Mouse (Mus musculus) urinary bladder, adult 2 months (tissue): ENCODE results near the gene Chrnd. TPM values are rescaled to one million over a fixed set of nuclear protein-coding genes. Genes with fewer than 3 reads are reported as not detected.

Experiments
- DNase-seq: peaks from one replicate; pipeline ENCODE4 v3.0.0; 2022; ENCODE audit warnings: low spot score
- polyA plus RNA-seq: library from polyadenylated mRNA; depleted of rRNA; stranded (reverse); fragments of >200 nt; gene quantifications from 2 replicates; pipeline ENCODE4 v1.2.3, GENCODE M21; 2012; rRNA removed

The Chrnd gene
- not detected in 2 replicates for polyA plus RNA-seq

DNA sequence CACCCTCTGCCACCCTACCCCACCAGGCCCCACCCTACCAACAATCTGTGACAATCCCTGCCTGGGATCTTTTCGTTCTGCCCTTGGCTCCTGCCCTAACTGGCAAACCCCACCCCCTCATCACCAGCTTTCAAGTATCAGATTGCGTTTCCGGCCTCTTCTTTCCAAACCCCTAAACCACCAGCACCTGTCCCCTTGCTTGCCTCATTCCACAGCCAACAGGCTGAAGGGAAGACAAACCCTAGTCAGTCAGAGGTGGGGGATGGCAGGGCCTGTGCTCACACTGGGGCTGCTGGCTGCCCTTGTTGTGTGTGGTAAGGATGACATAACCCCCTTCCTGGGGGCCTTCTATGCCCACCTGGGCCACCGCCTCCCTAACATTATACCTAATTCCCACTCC, at the start of gene Chrnd:
Gene Chrnd (plus strand): TSS at position 179 of the 400 bp plus-strand sequence.
- no peak for DNase-seq

DNA sequence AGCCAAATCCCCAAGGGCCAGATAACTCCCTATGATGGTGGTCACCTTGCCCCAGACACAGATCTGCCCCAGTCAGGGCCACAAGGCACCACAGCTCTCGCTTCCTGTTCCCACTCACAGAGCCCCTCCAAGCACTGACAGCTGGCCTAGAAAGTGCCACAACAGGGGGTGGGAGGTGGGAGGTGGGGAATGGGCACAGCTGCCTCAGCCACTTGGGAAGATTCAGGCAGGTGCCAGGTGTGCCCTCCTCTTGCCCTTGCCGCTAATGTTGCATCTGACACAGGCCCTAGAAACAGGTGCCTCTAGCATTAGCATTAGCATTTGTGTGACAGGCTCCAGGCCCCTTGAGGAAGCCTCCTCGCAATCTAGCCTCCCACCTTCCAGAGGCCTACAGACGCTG, 48.9 kb upstream of the Chrnd start:
- DNase-seq = no peak

DNA sequence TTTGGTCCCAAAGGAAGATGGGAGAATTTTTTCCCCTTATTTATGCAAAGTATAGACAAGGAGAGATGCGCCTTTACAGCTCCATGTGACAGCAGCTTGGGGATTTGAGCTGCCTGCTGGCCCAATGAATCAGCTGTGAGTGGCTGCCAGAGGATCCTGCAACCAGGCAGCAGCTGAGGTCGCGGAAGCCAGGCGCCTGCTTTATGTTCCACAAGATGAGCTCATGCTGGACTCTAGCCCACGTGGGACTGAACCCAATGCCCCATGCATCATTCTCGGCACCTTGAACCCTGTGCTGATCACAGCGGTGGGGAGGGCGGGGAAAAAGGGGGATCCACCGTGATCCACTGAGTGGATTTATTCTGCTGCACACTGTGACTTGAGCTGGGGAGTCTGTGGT, 48.0 kb upstream of the Chrnd start:
- no peak for DNase-seq

DNA sequence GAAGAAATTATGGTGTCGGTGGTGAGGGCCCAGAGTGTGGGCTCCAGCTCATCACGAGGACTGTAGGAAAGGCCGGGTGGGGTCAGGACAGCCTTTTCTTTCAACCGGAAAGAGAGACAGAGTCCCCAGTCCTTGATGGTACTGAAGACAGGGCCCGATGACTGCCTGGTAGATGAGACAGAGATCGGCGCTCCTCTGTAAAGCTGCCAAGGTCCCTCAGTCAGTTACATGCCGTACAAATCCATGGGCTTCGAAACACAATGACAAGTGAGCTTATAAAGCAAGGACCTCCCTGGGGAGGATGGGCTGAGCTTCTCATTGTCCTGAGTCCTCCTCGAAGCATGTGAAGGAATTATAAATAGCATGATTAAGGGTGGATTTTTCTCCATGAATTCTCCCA, 47.3 kb upstream of the Chrnd start:
- no peak for DNase-seq

DNA sequence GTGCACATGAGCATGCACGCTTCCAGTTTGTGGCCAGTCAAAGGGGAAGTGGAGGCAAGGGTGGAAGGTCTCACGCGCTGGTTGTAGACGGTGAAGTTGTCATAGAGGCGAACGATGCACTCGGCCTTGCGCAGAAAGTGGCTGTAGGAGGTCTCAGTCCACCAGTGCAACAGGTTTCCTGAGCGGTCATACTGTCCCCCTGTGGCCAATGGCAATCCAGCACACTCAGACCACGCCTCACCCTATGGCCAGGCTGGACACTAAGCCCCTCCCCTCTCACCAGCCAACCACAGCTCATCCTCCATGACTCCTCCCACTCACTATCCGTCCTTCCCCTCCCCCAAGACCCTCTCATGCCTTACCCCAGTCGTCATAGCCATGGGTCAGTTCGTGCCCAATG, 41.0 kb upstream of the Chrnd start:
- no peak for DNase-seq

DNA sequence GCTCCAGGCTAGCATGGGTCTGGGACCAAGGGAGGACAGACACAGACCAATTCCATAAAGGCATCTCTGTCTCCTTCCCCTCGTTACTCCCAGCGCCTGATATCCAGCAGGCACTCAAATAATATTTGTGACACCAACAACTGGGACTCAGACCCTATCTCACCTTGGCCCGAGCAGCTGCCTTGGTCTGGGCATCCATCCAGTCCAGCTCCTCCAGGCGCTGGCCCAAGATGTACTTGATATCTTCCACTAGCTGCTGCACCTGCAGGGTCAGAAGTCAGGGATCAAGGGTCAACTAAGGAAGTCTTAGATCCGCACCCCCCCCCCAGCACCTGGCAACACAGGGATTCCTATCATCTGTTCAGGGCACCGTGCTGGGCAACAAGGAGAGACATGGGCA, 39.1 kb upstream of the Chrnd start:
- no peak for DNase-seq

DNA sequence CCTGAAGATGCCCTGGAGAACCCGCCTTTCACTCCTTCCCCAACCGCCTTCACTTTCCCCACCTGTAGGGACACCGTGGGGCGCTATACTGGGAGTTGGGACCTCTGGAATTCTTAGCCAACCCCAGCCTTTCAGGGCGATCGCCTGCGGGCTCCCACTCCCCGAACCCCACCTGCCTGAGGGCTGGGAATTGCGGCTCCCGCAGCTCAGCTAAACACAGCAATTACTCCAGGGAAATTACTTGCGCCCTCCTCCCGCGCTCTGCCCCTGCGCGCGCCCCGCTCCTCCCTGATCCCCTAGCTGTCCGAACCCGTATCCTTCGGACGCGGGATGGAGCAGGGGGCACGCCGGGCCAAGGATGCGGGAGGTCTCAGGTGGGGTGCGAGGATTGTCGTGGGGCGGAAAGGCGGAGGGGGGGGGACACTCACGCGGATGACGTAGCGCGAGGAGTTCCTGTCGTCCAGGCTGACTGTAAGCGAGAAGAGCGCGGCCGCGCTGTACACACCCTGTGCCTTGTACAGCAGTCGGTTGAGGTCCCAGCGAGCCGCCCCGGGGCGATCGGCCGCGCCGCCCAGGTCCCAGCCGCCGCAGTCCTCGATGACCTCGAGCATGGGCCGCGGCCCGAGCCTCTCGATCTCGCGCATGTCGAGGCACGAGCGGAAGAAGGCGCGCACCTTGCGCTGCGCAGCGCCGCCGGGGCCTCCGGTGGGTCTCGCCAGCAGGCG, 36.5 kb upstream of the Chrnd start:
- DNase-seq = no peak

DNA sequence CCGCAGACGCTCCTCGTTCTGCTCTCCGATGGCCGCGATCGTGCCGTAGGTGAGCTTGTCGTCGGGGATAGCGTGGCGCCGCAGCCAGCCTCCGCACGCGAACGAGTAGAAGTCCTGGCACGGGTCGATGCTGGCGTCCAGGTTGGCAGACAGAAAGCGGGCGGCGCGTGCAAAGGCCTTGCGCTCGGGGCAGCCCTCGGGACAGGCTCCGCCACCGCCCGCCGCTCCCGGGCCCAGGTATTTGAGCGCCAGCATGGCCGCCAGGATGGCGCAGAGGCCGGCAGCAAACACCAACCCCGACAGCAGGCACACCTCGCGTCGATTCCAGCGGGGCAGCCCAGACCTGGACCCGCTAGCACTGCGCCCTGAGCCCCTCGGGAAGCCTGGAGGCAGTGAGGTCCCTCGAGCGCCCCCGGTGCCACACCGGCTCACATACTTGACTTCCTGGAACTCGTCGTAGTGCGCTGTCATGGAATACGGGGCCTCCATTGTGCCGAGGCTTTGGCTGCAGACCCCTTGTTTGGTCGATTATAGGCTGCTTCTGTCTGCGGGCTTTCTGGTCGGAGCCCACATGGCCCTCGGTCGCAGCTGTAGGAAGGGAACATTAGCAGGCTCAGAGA, 35.8 kb upstream of the Chrnd start:
- DNase-seq = no peak

DNA sequence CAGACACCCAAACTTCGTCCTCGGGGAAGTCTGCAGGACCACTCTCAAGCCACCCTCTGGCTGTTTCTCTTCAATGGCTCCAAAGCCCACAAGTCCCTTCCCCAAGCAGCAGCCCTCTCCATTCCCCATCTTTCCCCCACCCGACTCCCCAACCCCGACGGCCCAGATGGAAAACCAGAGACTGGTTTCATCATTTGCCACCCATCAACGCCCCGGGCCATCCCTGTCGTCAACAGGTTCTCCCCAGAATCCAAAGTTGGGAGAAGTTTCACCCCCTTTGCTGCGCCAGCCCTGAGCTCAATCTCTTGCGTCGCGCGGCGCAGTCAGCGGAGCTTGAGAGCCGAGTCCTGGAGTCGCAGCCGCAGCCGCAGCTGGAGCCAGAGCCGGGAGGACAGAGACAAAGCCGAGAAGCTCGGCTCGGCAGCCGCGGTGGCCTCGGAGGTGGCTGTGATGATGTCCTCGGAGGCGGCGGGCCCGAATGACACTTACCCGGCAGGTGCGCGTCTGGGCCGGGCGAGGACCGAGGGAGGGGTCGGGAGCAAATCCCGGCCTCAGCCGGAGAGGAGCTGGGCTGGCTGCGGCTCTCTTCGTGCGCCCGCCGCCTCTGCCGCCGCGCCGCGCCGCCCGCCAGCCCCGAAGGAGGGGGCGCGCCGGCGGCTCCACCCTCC, 34.7 kb upstream of the Chrnd start:
- DNase-seq = no peak

DNA sequence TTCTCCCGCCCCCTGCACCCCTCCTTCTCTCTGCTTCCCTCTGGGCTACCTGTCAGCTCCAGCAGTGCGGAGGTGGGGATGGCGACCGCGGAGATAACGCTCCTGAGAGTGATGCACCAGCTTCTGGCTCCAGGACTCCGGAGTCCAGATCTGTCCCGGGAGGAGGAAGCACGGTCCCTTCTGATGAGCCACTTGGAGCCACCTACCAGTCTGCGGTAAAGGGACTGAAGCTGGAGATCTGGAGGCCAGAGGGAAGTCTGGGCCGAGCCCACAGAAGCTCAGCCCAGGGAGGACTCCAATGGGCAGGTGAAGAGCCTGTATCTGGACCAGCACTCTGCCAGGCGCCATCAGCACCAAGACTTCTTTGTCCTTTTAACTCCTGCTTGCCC, 34.2 kb upstream of the Chrnd start, which contains the start of gene Ecel1:
Gene Ecel1 (minus strand): TSS at position 323 of the 389 bp plus-strand sequence.
- no peak for DNase-seq

DNA sequence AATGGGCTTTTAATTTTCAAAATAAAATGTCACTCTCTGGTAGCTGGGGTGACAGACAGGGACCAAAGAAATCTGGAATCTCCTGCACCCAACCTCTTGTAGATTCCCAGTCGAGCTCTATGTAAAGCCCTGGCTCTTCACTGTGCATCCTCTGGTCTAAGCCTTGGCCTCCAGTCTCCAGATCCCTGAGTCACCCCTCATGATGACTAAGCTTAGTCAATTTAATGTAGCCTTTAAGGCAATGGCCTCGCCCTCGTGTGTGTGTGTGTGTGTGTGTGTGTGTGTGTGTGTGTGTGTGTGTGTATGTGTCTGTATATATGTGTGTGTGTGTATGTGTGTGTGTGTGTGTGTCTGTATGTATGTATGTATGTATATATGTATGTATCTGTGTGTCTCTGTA, 31.0 kb upstream of the Chrnd start:
- DNase-seq = no peak

DNA sequence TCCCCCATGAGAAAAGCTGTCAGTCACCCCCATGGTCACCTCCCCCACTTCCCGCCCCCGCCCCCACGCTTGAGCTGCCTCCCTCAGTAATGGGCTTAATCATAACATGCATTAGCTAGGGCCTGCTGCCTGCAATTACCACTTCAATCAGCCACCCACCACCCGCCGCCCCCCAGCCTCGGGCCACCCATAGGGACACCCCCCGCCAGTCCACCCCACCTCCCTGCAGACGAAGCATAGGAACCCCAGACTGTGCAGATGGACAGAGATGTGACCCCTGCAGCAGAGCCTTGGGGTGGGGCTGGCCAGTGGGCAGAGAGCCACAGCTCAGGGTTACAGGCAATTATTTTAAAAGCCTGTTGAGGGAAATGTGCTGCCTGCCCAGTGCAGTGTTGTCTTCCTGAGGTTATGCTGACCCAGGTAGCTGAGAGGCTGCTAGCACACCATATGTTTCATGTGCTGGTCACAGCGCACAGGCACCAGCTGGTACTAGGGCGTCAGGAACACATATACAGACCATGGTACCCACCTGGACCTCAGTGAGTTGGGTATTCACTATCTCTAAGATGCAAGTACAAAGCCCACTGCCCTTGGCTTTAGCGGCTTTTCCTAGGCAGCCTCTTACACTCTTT, 26.1 kb upstream of the Chrnd start:
- DNase-seq = no peak

DNA sequence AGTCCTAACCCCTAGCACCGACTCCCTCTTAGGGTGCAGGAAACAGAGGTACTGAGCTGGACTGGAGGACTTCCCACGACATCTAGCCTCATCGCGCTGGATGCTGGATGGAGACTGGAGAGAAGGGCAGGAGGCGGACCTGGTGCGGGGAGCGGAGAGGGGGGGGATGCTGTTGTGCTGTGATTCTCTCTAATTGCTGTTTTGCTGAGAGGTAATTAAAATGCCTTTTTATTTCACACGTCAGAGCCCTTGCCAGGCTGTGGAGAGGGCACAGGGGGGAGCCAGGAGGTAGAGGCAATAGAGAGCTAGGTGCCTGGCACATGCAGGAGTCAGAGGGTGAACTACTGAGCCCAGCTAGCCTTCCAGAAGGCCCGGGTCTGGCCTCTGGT, 25.6 kb upstream of the Chrnd start:
- no peak for DNase-seq

DNA sequence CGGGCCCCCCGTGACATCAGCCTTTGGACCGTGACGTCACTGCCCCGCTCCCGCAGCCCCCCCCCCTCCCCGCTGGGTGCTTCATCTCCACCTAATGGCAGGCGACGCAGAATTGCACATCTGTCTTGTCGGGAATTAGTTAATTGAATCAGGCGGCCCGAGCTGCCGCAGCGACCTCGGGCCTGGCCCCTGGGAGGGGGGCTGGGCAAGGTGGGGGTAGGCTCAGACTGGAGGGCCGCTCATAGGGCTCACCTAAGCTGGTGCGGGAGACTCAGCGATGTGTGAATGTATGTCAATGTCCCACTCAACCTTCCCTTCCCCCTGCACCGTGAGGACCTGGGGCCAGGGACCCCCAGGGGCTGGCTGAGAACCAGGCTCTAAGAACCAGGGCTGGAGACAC, 19.9 kb upstream of the Chrnd start:
- DNase-seq = no peak

DNA sequence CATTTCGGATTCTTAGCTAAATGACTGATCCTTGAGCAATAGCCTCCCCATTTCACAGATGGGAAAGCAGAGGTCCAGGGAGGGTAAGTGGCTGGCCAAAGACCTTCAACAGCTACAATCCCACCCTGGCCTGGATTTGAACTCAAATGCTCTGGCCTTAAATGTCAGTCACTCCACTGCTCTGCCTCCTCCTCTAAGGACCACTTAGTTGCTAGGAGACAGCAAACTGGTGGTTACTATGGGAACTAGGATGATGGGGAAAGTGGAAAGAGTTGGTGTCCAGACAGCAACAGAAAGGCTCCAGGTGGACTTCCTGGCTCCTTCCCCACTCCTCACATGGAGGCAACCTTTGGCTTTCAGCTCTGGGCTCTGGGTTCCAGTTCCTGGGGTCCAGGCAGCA, 19.1 kb upstream of the Chrnd start:
- no peak for DNase-seq

DNA sequence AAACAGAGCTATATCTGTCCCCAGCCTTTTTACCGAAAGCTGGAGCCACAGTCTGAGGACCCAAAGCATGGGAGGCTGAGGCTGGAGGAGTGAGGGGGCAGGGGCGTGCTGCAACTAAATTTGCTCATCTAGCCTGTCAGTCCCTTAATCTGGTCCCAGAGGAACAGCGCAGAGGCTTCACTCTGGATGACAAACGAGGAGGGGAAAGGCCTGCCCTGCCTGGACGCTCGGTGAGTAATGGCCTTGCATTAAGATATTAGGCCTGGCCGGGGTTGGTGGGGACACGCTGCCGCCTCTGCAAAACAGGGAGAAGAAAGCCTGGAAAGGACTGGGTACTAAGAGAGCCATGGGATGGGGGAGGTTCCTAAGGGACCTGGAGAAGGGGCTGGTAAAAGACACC, 18.1 kb upstream of the Chrnd start:
- DNase-seq = no peak

DNA sequence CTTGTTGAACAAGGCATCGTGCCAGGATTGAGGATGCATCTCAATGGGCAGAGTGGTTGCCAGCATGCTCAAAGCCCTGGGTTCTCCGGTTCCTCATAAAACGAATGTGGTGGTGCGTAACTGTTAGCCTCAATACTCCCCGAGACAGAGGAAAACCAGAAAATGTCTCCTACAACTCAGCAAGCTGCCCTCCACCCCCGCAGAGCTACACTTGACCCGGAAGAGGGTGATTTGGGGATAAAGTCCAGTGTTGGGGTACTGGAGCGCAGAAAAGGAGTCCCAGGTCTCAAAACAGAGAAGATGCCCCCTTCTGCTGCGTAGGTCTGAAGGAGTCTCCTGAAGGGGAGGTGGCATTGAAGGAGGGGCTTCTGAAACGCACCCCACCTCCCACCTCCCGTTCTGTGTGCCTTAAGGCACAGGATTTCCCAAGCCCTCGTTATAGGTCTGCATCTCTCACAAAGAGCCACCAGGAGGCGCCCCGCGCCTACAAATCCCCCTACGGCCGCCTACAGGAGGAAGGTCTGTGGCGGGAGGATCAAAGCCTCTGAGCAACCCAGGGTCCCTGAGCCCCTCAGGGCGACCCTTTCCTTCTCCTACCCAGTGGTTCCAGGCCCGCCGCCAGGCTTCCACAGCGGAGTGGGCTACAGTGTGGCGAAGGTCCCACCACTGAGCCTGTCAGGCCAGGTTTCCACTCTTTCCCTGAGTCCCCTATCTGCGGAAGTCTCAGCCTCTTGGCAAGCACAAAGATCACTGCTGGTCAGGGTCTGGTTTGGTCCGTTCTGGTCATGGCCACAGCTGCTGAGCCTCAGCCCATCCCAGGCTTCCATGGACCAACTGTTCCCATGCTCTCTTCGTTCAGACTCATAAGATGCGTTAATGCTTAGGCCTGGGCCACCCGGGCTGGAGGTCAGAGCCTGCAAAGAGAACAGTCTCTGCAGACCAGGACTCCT, 16.1 kb upstream of the Chrnd start:
- DNase-seq = peak; percentile 42

DNA sequence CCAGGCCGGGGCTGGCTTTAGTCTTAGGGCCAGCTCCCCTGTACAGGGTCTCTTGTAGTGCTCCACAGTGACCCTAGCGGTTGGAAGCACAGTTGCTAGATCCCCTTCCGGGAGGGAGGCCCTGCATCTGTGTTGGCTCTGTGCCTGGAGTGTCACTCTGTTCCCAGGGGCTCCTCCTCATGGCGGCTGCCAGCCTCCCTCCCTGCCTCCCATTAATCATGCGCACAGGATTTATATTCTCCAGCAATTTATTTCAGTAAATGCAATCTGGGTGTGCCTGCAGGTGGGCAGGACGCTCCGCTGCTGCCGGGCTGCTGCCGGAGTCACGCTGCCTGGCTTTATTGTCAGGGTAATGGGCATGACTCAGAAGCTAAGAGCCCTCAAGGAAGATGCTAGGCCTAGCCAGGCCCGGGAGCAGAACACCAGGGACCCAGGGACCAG, 14.5 kb upstream of the Chrnd start:
- DNase-seq = no peak

DNA sequence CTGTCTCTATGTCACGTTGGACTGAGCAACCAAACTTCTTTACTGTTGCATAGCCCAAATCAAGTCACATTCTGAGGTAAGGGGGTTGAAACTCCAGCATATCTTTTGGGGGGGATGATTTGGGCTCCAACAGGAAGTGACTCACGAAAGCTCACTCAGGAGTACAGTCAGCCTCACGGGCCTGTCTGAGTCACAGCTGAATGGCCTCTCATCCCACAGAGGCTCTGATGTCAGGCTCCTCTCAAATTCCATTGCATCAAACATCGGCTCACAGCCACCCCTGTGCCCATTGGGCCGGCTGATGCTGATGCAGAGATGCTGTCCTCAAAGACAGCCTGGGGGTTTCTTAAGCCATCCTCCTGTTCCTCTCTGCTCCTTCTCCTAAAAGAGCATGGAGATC, 9.5 kb upstream of the Chrnd start:
- no peak for DNase-seq

DNA sequence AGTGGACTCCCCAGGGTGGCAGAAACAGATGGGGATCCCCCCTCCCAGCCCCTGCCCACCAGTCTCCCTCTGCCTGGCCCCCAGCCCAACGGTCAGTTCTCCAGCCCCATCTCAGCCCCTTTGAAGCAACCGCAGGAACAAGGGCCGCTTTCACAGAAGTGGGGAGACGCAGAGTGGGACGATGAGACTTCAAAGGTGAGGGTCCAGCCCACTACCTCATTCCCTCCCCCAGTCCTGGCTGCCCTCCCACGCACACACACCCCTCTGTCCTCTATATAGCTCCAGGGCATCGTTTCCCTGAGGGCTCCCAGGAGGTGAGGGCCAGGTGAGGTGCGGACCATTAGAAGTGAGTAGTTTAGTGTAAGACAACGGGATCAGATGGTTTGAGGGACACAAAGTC, 7.4 kb upstream of the Chrnd start, which contains the start of gene Prss56:
Gene Prss56 (plus strand): TSS at position 301 of the 400 bp plus-strand sequence.
- no peak for DNase-seq

DNA sequence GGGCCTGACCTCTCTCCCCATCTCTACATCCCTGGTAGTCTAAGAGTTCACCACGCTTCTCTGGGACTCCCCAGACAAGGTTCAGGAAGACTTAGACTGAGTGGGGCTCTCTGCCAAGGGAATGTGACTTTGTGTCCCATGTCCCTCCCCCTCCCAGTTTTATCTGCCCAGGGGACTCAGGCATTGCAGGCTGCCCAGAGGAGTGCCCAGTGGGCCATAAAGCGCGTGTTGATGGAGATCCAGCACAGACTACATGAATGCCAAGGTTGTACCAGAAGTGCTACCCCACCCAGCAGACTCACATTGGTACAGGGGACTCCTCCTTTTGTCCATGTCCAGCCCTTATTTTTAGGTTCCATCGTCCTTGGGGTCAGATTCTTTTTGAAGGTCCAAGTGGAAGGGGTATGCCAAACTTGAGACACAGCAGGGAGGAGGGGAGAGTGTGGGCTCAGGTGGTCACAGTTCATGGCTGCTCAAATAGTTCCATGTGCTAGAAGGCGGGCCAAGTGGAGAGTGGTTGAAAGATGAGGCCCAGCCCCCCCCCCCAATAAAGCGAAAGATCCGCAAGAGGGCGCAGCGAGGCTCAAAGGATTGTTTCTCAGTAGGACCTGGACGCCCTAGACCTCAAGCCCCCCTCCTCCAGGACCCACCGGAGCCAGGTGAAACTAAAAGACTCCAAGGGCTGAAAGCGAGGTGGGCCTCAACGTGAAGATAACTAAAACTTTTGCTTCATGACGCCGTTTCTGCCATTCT, 6.2 kb upstream of the Chrnd start:
- no peak for DNase-seq
